Mouse (Mus musculus): ENCODE results near the gene Wdr3. TPM values are rescaled to one million over a fixed set of nuclear protein-coding genes. Genes with fewer than 3 reads are reported as not detected.

Wdr3 gene
- total RNA-seq, 2 experiments from 2014 or later: 30.6 to 35.0 TPM

Other genes starting within 250 kb of the Wdr3 start
- gene Gdap2, start within 50 bp of the Wdr3 start, total RNA-seq (2021): 10 to 100 TPM; 18.0 to 20.8 TPM